Mouse (Mus musculus) splenic B cell, adult 2 months (primary cell): ENCODE measurements around the gene Upk1b.

Experiments
- DNase-seq: peaks from one replicate; pipeline ENCODE4 v3.0.0-alpha.2; 2011; ENCODE audit warnings: low read depth, low spot score
- H3K27me3 ChIP-seq: 2 replicates; pipeline ENCODE4 v1.6.1; 2012; ENCODE audit warnings: mild to moderate bottlenecking, low read length, moderate library complexity, mixed read lengths; ENCODE audit not compliant: control insufficient read depth, poor library complexity, insufficient read depth, severe bottlenecking
- H3K36me3 ChIP-seq: 2 replicates; pipeline ENCODE4 v1.6.1; 2012; ENCODE audit warnings: mild to moderate bottlenecking, low read length, moderate library complexity, mixed read lengths; ENCODE audit not compliant: control insufficient read depth, poor library complexity, insufficient read depth, severe bottlenecking

Gene Upk1b

DNA sequence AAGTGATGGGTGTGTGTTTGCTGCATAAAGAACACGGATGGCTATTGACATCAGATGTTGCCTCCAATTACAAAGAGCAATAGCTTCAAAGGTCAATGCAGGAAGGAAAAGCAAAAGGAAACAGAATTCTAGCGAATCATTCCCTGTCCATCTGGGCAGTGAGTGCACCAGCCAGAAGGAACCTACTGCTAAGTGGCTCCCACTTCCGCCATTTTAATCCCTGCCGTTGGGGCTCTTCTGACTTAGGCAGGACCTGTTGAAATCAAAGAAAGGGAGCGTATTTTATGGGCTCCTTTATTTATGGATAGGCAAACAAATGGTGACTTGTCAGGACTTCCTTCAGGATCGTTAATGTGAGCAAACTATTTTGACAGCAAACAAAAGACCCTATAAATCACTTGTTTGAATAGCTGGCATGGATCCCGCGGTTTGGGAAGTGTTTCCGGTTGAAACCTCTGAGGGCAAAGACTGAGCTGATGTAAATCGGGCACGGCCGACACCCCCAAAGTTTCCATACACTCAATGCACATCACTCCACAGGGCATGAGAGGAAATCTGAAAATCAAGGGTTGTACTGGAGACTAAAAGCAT is 27.1 kb downstream of the Upk1b start:
- no peaks in the 10 kb centered on the region for H3K27me3 ChIP-seq

DNA sequence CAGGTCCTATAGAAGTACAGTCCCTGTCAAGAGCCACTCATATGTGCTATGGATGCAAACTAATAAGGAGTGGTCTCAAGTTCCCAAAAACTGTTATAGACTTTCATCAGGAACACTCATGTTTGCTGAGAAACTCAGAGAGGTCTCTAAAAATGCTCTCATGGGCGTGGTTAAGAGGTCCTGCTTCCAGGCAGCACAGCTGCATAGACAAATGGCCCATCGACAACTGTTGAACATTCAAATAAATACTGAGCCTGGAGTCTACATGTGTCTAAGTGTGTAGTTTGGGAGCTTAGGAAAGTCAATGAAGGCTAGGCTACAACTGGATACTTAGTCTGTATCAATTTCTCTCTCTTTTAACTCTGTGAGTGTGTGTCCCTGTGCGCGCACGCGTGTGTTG is 29.0 kb downstream of the Upk1b start:
- no peaks in the 10 kb centered on the region for H3K27me3 ChIP-seq
- no peaks in the 10 kb centered on the region for H3K36me3 ChIP-seq
- DNase-seq, result no peak

More for the DNA sequence above, 27.1 kb downstream of the Upk1b start:
- no peak for DNase-seq
- no peaks in the 10 kb centered on the region for H3K36me3 ChIP-seq

DNA sequence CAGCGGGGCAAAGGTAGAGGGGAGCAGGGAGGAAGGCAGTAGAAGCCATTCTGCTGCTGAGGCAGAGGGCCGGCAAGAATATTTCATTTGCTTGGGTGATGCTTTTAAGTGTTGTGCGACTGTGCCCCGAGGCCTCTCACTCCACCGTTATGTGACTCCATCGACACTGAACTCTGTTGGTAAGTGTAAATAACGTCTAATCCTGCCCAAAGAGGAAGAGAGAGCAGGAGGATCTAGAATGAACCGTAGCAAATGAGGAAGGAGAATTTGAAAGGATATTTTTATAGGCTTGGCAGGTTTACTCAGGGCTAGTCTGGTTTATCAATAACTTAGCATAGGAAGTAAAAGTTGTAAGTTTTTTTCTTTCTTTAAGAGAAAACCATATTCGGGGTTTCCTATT is 30.6 kb downstream of the Upk1b start:
- H3K27me3 ChIP-seq, result no peaks in the 10 kb centered on the region
- no peaks in the 10 kb centered on the region for H3K36me3 ChIP-seq
- no peak for DNase-seq

DNA sequence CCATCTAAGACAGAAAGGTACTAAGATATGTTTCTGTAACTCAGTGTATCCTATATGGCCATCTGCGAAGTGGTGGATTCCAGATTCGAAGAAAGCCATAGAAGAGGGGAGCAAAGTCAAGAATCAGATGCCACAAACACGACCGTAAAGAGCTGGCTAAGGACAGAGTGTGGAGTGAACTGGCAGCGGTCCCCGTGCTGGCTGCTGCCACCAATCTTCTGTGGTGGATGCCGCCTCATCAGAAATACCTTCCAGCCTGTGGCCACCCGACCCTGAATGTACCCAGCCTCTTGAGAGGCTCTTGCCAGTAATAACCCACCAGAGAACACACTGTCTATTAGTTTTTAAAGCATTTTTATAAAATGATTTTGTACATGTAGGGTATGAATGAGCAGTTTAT is 31.7 kb downstream of the Upk1b start:
- Histone ChIP-seq H3K27me3 (no peaks in the 10 kb centered on the region), H3K36me3 (no peaks in the 10 kb centered on the region)
- no peak for DNase-seq

DNA sequence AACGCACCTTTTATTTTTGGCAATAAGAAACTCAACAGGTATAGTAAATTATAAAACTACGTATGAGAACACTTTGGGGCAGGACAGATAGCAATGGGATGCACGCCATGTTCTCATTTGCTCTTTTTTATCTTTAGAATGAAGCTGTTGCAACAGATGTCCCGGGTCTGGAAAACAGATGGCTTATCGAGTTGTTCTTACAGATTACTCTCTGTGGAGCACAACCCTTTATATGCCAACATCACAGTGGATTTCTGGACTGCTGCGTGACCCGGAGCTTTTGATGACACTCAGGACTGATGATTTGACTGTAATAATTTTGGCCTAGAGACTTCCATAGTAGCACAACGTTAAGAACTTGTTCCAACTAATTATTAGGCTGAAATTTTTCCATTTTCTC is 32.4 kb downstream of the Upk1b start:
- no peaks in the 10 kb centered on the region for H3K27me3 ChIP-seq
- no peak for DNase-seq

DNA sequence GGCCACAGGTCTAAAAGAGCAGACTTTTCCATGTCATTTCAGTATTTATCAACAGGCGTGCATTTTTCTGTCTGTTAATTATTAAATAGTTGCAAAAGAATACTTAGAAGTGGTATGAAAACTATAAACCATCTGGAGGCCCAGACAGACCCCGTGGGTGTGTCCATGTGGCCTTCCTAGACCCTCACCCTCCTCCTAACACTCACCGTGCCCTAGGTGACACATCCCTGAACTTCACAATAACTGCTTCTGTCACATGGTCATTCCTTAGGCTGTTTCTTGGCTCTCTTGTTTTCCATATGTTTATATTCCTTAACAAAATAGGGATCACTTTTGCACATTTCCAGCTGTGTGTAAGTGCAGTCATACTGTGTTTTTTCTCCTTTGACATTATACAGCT is 33.5 kb downstream of the Upk1b start:
- DNase-seq, result no peak
- no peaks in the 10 kb centered on the region for H3K36me3 ChIP-seq
- H3K27me3 ChIP-seq, result no peaks in the 10 kb centered on the region

More for the DNA sequence above, 32.4 kb downstream of the Upk1b start:
- no peaks in the 10 kb centered on the region for H3K36me3 ChIP-seq

DNA sequence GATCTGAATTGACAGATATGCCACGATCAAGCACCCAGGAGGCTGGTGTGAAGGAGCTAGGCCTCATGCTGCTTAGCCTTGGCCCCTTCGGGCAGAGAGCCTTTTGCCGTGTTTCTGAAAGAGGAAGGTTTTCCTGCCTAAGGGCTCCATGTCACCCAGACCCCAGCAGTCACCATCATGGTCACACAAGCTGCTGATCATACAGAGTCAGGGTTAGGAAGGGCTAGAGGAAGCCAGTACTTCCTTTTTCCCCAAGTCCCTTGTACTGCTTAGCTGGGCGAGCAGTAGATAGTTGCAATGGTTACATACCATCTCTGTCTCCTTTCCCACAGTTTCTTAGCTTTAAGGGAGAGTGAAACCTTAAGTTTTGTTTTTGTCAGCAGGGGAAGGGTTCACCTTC is 36.6 kb downstream of the Upk1b start:
- no peaks in the 10 kb centered on the region for H3K27me3 ChIP-seq
- H3K36me3 ChIP-seq, result no peaks in the 10 kb centered on the region
- DNase-seq, result no peak

DNA sequence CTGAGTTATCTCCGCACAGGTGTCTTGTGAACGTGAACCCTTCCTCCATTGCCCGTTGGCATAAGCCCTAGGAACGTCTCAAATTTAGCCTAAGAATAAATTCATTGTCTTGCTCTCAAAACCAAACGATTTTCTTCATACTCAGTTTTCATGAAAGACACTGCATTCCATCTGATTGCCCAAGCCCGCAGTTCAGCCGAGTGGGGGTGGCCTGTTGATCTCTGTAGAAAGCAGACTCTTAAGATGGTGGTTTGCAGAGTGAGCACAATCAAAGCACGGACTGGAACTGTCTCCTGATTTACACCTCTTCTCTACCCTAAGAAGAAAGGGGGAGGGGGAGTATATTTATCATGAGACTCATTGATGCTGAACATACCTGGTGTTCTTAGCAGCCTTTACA is 37.7 kb downstream of the Upk1b start:
- H3K36me3 ChIP-seq, result no peaks in the 10 kb centered on the region
- H3K27me3 ChIP-seq, result no peaks in the 10 kb centered on the region
- DNase-seq, result no peak

DNA sequence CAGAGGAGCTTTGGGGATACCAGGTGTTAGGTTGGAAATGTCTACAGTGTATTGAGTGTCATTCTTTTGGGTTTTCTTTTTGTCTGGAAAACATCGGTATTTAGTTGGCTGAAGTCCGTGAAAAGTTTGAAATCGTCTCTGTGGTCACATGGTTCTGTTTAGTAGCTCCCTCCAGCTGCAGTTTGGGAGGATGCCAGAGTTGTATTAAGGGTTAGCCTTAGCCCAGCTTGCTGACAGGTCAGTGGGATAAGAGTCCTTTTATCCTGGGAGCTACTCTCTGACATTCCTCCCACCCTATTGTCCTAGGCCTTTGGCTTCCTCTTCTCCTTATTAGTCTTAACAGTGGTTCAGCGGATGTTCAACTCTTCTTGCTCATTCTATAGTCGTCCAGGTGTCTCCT is 38.2 kb downstream of the Upk1b start:
- DNase-seq, result no peak
- H3K36me3 ChIP-seq, result no peaks in the 10 kb centered on the region
- no peaks in the 10 kb centered on the region for H3K27me3 ChIP-seq

DNA sequence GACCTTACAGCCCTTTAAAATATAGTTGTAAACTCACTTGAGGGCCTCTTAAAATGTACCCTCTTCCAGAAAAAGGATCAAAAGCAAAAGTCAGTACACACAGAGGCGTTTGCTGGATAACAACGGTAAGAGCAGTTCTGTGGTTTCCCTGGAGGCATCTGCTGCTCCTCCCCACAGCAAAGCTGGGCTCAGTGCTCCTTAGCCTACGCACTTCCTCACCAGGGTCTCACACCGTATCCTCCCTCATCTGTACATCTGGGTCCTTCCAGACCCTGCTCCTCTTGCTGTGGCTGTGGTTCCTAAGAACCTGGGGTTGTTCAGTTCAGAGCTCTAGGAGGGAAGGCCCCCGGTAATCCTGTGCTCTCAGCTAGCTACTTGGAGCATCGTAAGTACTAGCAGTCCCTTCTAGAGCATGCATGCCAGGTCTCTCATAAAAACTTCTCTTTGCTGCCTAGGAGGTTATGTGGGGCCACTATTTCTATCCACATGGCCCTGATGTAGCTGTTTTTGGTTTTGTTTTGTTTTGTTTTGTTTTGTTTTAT is 39.2 kb downstream of the Upk1b start:
- Histone ChIP-seq H3K36me3 (no peaks in the 10 kb centered on the region), H3K27me3 (no peaks in the 10 kb centered on the region)
- DNase-seq, result peak; percentile 33

DNA sequence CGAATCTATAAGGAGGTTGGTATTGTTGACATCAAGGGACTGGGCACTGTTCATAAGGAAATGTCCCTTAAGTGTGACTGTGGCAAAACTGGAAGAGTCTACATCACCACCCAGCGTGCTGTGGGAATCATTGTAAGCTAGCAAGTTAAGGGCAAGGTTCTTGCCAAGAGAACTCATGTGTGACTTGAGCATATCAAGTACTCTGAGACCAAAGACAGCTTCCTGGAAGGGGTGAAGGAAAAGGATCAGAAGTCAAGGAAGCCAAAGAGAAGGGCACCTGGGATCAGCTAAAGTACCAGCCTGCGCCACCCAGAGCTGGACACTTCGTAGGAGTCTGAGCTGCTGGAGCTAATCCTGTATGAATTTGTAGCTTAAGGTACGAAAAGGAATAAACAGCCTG is 39.9 kb downstream of the Upk1b start:
- Histone ChIP-seq H3K36me3 (no peaks in the 10 kb centered on the region), H3K27me3 (no peaks in the 10 kb centered on the region)
- DNase-seq, result no peak

DNA sequence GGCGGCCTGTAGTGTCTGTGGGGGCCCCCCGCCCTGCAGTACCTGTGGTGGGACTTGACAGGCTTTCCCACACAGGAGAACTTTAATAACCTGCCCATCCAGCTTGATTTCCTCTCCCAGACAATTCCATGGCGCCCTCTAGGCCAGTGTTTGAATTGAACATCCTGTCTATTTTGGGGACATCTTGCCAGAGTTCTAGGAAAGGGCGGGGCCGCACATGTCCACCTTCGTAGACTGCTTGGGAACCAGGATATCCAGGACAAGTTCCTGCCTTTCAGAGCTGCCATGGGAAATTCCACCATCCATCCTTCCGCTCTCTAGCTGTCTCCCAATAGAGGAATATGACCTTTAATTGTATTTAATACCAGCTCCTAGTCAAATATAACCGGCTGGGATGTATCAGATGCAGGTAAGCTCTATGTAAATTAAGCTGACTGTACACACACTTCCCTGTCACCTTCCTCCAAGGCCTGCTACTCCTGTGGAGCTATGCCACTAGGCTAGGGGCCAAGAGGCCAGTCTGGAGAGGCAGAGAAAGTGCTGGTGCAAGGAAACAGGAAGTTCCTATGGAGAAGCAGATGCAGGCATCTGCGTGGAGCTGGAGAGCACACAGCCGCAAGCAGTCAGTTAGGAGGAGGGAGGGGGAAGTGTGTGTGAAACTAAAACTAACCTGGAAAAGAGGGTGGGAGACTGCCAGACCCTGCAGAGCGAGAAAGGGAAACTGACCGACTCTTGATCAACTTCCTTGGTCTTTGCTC is 41.8 kb downstream of the Upk1b start:
- DNase-seq, result no peak
- Histone ChIP-seq H3K27me3 (no peaks in the 10 kb centered on the region), H3K36me3 (no peaks in the 10 kb centered on the region)

DNA sequence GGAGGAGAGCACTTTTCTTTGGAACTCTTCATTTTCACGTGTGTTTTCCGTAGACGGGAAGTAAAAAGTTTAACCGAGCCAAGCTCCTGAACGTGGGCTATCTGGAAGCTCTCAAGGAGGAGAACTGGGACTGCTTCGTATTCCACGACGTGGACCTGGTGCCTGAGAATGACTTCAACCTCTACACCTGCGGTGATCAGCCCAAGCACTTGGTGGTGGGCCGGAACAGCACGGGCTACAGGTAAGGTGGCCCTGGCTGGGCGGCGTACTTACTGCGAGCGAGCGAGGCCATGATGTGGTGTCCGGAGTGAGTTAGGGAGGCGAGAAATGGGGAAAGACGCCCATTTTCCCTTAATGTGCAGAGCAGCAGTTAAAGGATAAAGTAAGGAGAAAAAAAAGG is 42.5 kb downstream of the Upk1b start:
- no peak for DNase-seq
- H3K27me3 ChIP-seq, result no peaks in the 10 kb centered on the region

DNA sequence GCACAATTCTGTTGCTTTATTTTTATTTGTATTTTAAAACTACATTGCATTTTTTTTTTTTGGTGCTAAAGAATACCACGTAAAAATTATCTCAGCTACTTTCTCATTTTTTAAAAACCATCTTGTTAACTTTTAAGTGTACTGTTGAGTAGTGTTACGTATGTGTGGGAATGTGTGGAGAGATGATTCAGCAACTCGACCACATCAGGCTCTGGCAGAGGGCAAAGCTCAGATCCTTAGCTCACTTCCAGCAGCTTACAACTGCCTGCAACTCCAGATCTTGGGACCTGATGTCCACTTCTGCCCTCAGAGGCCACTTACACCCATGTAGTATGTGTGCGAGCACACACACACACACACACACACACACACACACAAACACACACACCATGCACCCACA is 43.6 kb downstream of the Upk1b start:
- DNase-seq, result no peak
- H3K36me3 ChIP-seq, result no peaks in the 10 kb centered on the region
- H3K27me3 ChIP-seq, result no peaks in the 10 kb centered on the region

More for the DNA sequence above, 42.5 kb downstream of the Upk1b start:
- no peaks in the 10 kb centered on the region for H3K36me3 ChIP-seq

DNA sequence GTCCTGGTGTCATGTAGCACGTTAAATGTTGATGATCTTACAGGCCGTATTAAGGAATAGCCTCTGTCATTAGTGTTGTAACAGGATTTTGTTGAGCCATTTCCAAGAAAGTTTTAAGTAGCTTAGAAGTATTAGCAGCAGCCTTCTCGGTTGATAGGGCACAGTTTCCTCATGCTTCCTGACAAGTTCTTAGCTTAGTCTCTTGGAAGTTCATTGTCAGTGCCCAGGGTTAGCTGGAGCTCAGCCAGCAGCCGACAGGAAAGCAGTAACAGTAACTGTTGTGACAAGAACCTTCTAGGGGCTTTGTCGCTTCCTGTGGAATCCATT is 44.0 kb downstream of the Upk1b start:
- Histone ChIP-seq H3K36me3 (no peaks in the 10 kb centered on the region), H3K27me3 (no peaks in the 10 kb centered on the region)
- DNase-seq, result no peak
